10 mouse cellular contexts compared by ENCODE assay signal in the genomic region with DNA sequence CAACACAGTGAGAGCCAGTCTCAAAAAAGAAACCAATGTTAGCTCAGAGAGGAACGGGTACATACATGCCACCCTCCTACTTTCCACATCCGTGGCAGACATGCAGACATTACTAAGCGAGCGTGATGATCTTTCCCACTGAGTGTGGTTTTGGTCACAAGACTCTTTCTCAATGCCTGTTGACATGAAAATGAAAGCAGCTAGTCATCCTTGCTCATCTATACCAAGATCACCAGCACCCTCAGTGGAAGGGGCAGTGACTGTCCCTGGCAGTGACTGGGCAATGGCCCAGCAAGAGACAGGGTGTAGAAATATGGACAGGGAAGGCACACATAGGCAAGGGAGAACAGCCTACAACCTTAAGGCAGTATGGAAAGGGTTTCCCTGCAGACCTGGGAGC.
DNase-seq lines count a peak whose midpoint lies in the region; ATAC-seq and TF ChIP-seq lines count a peak whose summit lies in the region.
"Had no signal": no experiment of that assay in that cellular context is flagged by ENCODE, and none has a peak within 500 bp of the region (broad histone marks: within the 10 kb centered on the region; RNA-seq: fewer than 3 reads in every experiment).

No protein-coding gene starts in this region.

- intact Hi-C loops in heart, adult 2 months (cut with DNase I) = no loop called here

- no peaks in the 10 kb centered on the region for H3K79me2 ChIP-seq in heart, adult 2 months (replicated peaks; ENCODE audit: control insufficient read depth, insufficient read depth, low read length)

- no peaks in the 10 kb centered on the region; the same call in 1 of the 2 replicates for H3K4me1 ChIP-seq in heart, adult 2 months (ENCODE audit: control insufficient read depth, insufficient read depth, low read length)

- ATAC-seq in activated CD4-positive, CD25-positive, alpha-beta regulatory T cell, adult 4 months = peak; percentile 88
- peak; percentile 82 for ATAC-seq in monocyte, adult 5-6 weeks (replicated peaks; ENCODE audit: insufficient number of reproducible peaks, low FRiP score, low TSS enrichment, poor library complexity, severe bottlenecking)

- no peaks in the 10 kb centered on the region for H3K36me3 ChIP-seq in heart, adult 2 months (ENCODE audit: control insufficient read depth, insufficient read depth, low read length)
- H3K36me3 ChIP-seq: G1E had no signal

- no peak for TF ChIP-seq POLR2A in heart, adult 2 months (IDR thresholded peaks at IDR 0.05; ENCODE audit: insufficient read depth, low read depth, low read length)

- H3K27ac ChIP-seq in heart, adult 2 months = no peak overlapping the region

- DNase-seq in heart, adult 11 months = peak; percentile 92
- DNase-seq in heart, adult 2 months = no peak
- DNase-seq in 3134 (ENCODE audit: extremely low read depth, insufficient read length, low spot score) = peak; percentile 73
- no peak for DNase-seq in testis, postnatal 14 days (ENCODE audit: low spot score)
- no peak for DNase-seq in urinary bladder, postnatal 25 days (ENCODE audit: low spot score)
- DNase-seq in left cerebral cortex, adult 18-20 months (ENCODE audit: low spot score in 2 of 2) = no peak

- 83% methylated on average over 4 of the region's 4 CpGs for WGBS in heart, adult 2 months

- H3K4me3 ChIP-seq in heart, adult 2 months = no peak overlapping the region
- H3K4me3 ChIP-seq: erythroblast, embryonic 14.5 days had no signal

- H3K9ac ChIP-seq in heart, adult 2 months (ENCODE audit: low read depth, low read length) = no peak overlapping the region

- H3K27me3 ChIP-seq in heart, adult 2 months (ENCODE audit: control insufficient read depth, insufficient read depth, low read length) = no peaks in the 10 kb centered on the region

- no peak for TF ChIP-seq CTCF in heart, adult 2 months (IDR thresholded peaks at IDR 0.05)

- no peak for TF ChIP-seq EP300 in heart, adult 2 months (IDR thresholded peaks at IDR 0.05; ENCODE audit: insufficient read depth, low read depth, low read length)

Comparison
In these comparisons a context has a peak if more than half of its experiments do, and no peak if none do; other contexts are left out.
1. DNase-seq: peak in heart, adult 11 months (single experiment) and 3134 (single experiment); none in heart, adult 2 months (0 of 2), testis, postnatal 14 days (single experiment), urinary bladder, postnatal 25 days (single experiment) and left cerebral cortex, adult 18-20 months (0 of 2).